Mouse (Mus musculus) ES-E14 (cell line): ENCODE measurements around the gene Tmem38b.

ENCODE experiments used
- HCFC1 ChIP-seq: IDR thresholded peaks from 2 replicates; pipeline ENCODE4 v1.6.1; 2012; ENCODE audit warnings: low read length, inconsistent platforms, borderline replicate concordance; ENCODE audit not compliant: insufficient read depth
- MAFK ChIP-seq: IDR thresholded peaks from 2 replicates; pipeline ENCODE4 v1.6.1; 2014; ENCODE audit warnings: mild to moderate bottlenecking, low read depth, low read length, inconsistent platforms; ENCODE audit not compliant: insufficient read depth
- ZC3H11A ChIP-seq: IDR thresholded peaks from 2 replicates; pipeline ENCODE4 v1.6.1; 2012; ENCODE audit warnings: low read depth, mild to moderate bottlenecking, inconsistent platforms, low read length, borderline replicate concordance
- ZNF384 ChIP-seq: IDR thresholded peaks from 2 replicates; pipeline ENCODE4 v1.6.1; 2012; ENCODE audit warnings: low read depth, low read length, inconsistent platforms

- no peak for TF ChIP-seq ZNF384
- TF ChIP-seq ZC3H11A = no peak
- no peak for TF ChIP-seq MAFK
- no peak for TF ChIP-seq HCFC1
Observed at GRCm38 (mm10) chr4:53818320-53818719, 7.5 kb upstream of the Tmem38b start.
